In the genomic region with DNA sequence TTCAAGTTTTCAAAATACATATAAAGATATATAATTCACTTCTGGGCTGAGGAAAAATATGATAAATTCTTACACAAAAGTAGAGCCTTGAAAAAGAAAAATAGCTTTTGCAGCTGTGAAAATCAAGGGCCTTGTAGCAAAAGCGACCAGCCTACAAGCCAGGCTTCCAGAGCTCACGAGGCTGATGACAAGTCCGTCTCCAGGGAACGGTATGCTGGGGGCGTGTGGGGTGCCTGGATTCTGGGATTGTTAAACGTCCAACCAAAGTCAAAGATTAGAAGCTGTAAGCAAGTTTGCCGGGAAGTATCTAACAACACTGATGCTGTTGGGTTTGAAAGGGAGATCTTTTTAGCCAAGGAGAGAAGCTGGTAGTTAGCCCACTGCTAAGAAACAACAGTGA, we compare ENCODE assay signal across 21 mouse cellular contexts. TPM values are rescaled to one million over a fixed set of nuclear protein-coding genes. Genes with fewer than 3 reads are reported as not detected.
DNase-seq lines count a peak whose midpoint lies in the region; ATAC-seq and TF ChIP-seq lines count a peak whose summit lies in the region.
"Had no signal": no experiment of that assay in that cellular context is flagged by ENCODE, and none has a peak within 500 bp of the region (broad histone marks: within the 10 kb centered on the region; RNA-seq: fewer than 3 reads in every experiment).

No protein-coding gene starts in this region.

- intact Hi-C loops in heart, postnatal 25 days (cut with DNase I), result no loop called here

- H3K4me3 ChIP-seq in heart, embryonic 11.5 days (ENCODE audit: low read depth, low read length), result no peak overlapping the region
- H3K4me3 ChIP-seq in heart, embryonic 15.5 days, result no peak overlapping the region
- no peak overlapping the region for H3K4me3 ChIP-seq in layer of hippocampus, adult 2 months
- H3K4me3 ChIP-seq: embryonic facial prominence, embryonic 13.5 days; forebrain, embryonic 12.5 days; hindbrain, embryonic 10.5 days; intestine, embryonic 15.5 days had no signal

- 33% methylated on average over 7 of the region's 7 CpGs for WGBS in heart, embryonic 11.5 days (ENCODE audit: insufficient replicate concordance)
- 14% methylated on average over 7 of the region's 7 CpGs for WGBS in heart, embryonic 15.5 days

- H3K4me1 ChIP-seq in heart, embryonic 11.5 days (ENCODE audit: control insufficient read depth, insufficient read depth, low read length), result peaks cover 4% of the 10 kb centered on the region
- peaks cover 21% of the 10 kb centered on the region for H3K4me1 ChIP-seq in heart, embryonic 15.5 days (replicated peaks)
- H3K4me1 ChIP-seq: embryonic facial prominence, embryonic 13.5 days; forebrain, embryonic 12.5 days; hindbrain, embryonic 10.5 days; intestine, embryonic 15.5 days had no signal

- H3K27me3 ChIP-seq in heart, embryonic 11.5 days (ENCODE audit: control insufficient read depth, insufficient read depth, low read length), result 0 out of 2 replicates have a peak, but pooled peaks cover 2% of the 10 kb centered on the region
- no peaks in the 10 kb centered on the region for H3K27me3 ChIP-seq in heart, embryonic 15.5 days
- H3K27me3 ChIP-seq: embryonic facial prominence, embryonic 13.5 days; intestine, embryonic 15.5 days had no signal

- H3K27ac ChIP-seq in heart, embryonic 11.5 days (ENCODE audit: low read depth, low read length), result peak overlapping the region; percentile 43; the same call in 1 of the 2 replicates
- peak overlapping the region; percentile 63 for H3K27ac ChIP-seq in heart, embryonic 15.5 days
- peak overlapping the region; percentile 61; the same call in 1 of the 2 replicates for H3K27ac ChIP-seq in layer of hippocampus, adult 2 months
- H3K27ac ChIP-seq: embryonic facial prominence, embryonic 13.5 days; forebrain, embryonic 12.5 days; hindbrain, embryonic 10.5 days; hindbrain, embryonic 14.5 days; intestine, embryonic 15.5 days had no signal

- no peak overlapping the region for H3K9ac ChIP-seq in heart, embryonic 11.5 days (ENCODE audit: low read depth, low read length)
- H3K9ac ChIP-seq in heart, embryonic 15.5 days, result no peak overlapping the region
- H3K9ac ChIP-seq: embryonic facial prominence, embryonic 13.5 days; forebrain, embryonic 12.5 days; hindbrain, embryonic 14.5 days; intestine, embryonic 15.5 days had no signal

- H3K36me3 ChIP-seq in heart, embryonic 11.5 days (ENCODE audit: control insufficient read depth, insufficient read depth, low read length), result no peaks in the 10 kb centered on the region
- H3K36me3 ChIP-seq in heart, embryonic 15.5 days, result no peaks in the 10 kb centered on the region
- H3K36me3 ChIP-seq: embryonic facial prominence, embryonic 13.5 days; forebrain, embryonic 12.5 days; hindbrain, embryonic 10.5 days; intestine, embryonic 15.5 days had no signal

- ATAC-seq in heart, embryonic 11.5 days (replicated peaks; ENCODE audit: insufficient number of reproducible peaks, low FRiP score, low TSS enrichment), result no peak
- 0 out of 2 replicates have a peak, but pooled peaks have one; percentile 67 for ATAC-seq in heart, embryonic 15.5 days (replicated peaks; ENCODE audit: insufficient number of reproducible peaks, insufficient read depth, low FRiP score, low read depth)
- ATAC-seq: forebrain, embryonic 16.5 days; intestine, embryonic 15.5 days had no signal

- no peak overlapping the region for H3K4me2 ChIP-seq in heart, embryonic 11.5 days
- H3K4me2 ChIP-seq in heart, embryonic 15.5 days, result 0 out of 2 replicates have a peak overlapping the region, but pooled peaks have one; percentile 1
- H3K4me2 ChIP-seq: embryonic facial prominence, embryonic 13.5 days; forebrain, embryonic 12.5 days; hindbrain, embryonic 14.5 days; intestine, embryonic 15.5 days had no signal

- DNase-seq in heart, postnatal 25 days (ENCODE audit: low spot score), result no peak
- no peak for DNase-seq in heart, adult 18-20 months
- DNase-seq in layer of hippocampus, adult 2 months (ENCODE audit: low spot score in 2 of 2), result no peak
- DNase-seq in layer of hippocampus, adult 9-10 months (ENCODE audit: low spot score), result no peak
- DNase-seq in right cerebral cortex, postnatal 25 days, result peak; percentile 23
- DNase-seq in right cerebral cortex, postnatal 14 days, result no peak
- DNase-seq: adrenal gland, postnatal 10 days; cerebellum, adult 11-12 months; cerebellum, adult 9-10 months; cerebellum, postnatal 36 days; gastrocnemius, postnatal 10 days; kidney, adult 18-20 months had no signal

- 0 out of 2 replicates have a peak, but pooled peaks cover 2% of the 10 kb centered on the region for H3K9me3 ChIP-seq in heart, embryonic 11.5 days (replicated peaks; ENCODE audit: control insufficient read depth, low read length)
- H3K9me3 ChIP-seq in heart, embryonic 15.5 days (replicated peaks), result no peaks in the 10 kb centered on the region
- H3K9me3 ChIP-seq: forebrain, embryonic 12.5 days; intestine, embryonic 15.5 days had no signal

- no peak for TF ChIP-seq CTCF in layer of hippocampus, adult 2 months (conservative IDR thresholded peaks at IDR 0.05)

RNA-seq across cellular contexts. Expression of gene Ldhal6b, which starts 47.0 kb away (rescaled TPM):
- not detected in 2 replicates for polyA plus RNA-seq in heart, embryonic 11.5 days (2014; fragmentation: Nextera tagmentation; extraction: Ambion mirVana)
- total RNA-seq in heart, postnatal 25 days (2021), result under 1 TPM; 0.18 to 0.22 TPM
- not detected in 2 replicates for polyA plus RNA-seq in heart, embryonic 15.5 days (2015; fragmentation: Nextera tagmentation; extraction: Ambion mirVana)
- total RNA-seq in heart, adult 18-20 months (2021), result under 1 TPM; 0.25 to 0.46 TPM
- total RNA-seq in layer of hippocampus, adult 2 months (2021), result 1 to 10 TPM in 1 of 2 experiments, under 1 TPM in 1; 0.81 to 1.3 TPM
- polyA plus RNA-seq: C2C12; embryonic facial prominence, embryonic 13.5 days; forebrain, embryonic 16.5 days; intestine, embryonic 15.5 days had no signal
